Mouse (Mus musculus) stomach, embryonic 14.5 days (tissue): ENCODE data around the gene Foxred2. TPM values are rescaled to one million over a fixed set of nuclear protein-coding genes. Genes with fewer than 3 reads are reported as not detected.

Source experiments
- ATAC-seq: fragments of 200-750 bp; cut with Nextera tagmentation; 2 replicates; pipeline ENCODE4 v1.8.0; 2017; ENCODE audit warnings: low read depth, moderate TSS enrichment; ENCODE audit not compliant: insufficient number of reproducible peaks, insufficient read depth, low FRiP score
- H3K27ac ChIP-seq: fragments of 300-500 bp; sonication (generic); 2 replicates; pipeline ENCODE4 v1.5.1; 2014; ENCODE audit warnings: mild to moderate bottlenecking, low read length, moderate library complexity, mixed read lengths
- H3K27me3 ChIP-seq: fragments of 300-500 bp; sonication (generic); 2 replicates; pipeline ENCODE4 v1.6.1; 2014; ENCODE audit warnings: low read length, control low read depth, mixed read lengths; ENCODE audit not compliant: control insufficient read depth, insufficient read depth
- H3K36me3 ChIP-seq: fragments of 300-500 bp; sonication (generic); 2 replicates; pipeline ENCODE4 v1.6.1; 2014; ENCODE audit warnings: mild to moderate bottlenecking, control low read depth, low read length, moderate library complexity, mixed read lengths; ENCODE audit not compliant: control insufficient read depth, insufficient read depth
- H3K4me1 ChIP-seq: fragments of 300-500 bp; sonication (generic); 2 replicates; pipeline ENCODE4 v1.6.1; 2014; ENCODE audit warnings: low read length, control low read depth, mixed read lengths; ENCODE audit not compliant: control insufficient read depth, insufficient read depth
- H3K4me2 ChIP-seq: fragments of 300-500 bp; sonication (generic); replicated peaks from 2 replicates; pipeline ENCODE4 v1.6.1; 2014; ENCODE audit warnings: low read depth, low read length, control low read depth
- H3K4me3 ChIP-seq: fragments of 300-500 bp; sonication (generic); 2 replicates; pipeline ENCODE4 v1.5.1; 2014; ENCODE audit warnings: low read depth, low read length, control low read depth
- H3K9ac ChIP-seq: fragments of 300-500 bp; sonication (generic); replicated peaks from 2 replicates; pipeline ENCODE4 v1.6.1; 2014; ENCODE audit warnings: low read depth, mild to moderate bottlenecking, control low read depth, low read length, moderate library complexity, mixed read lengths
- H3K9me3 ChIP-seq: fragments of 300-500 bp; sonication (generic); 2 replicates; pipeline ENCODE4 v1.6.1; 2016; ENCODE audit warnings: low read depth, low read length, control low read depth; ENCODE audit not compliant: control insufficient read depth
- WGBS: fragments of 180-500 bp; shearing (Covaris S2); extraction: QIAGEN DNeasy Blood & Tissue Kit; methylation state at CpG from one replicate; pipeline ENCODE4 v1.1.7; 2014; 5-methylcytosine and 5-hydroxymethylcytosine counted together
- polyA plus RNA-seq: library from polyadenylated mRNA; unstranded; fragments of >200 nt; fragmentation: Nextera tagmentation; extraction: Ambion mirVana; gene quantifications from 2 replicates; pipeline ENCODE4 v1.2.1, GENCODE M21; 2014

Foxred2 gene
- polyA plus RNA-seq, 1 experiment from 2014 or later, result 3.3 TPM

DNA sequence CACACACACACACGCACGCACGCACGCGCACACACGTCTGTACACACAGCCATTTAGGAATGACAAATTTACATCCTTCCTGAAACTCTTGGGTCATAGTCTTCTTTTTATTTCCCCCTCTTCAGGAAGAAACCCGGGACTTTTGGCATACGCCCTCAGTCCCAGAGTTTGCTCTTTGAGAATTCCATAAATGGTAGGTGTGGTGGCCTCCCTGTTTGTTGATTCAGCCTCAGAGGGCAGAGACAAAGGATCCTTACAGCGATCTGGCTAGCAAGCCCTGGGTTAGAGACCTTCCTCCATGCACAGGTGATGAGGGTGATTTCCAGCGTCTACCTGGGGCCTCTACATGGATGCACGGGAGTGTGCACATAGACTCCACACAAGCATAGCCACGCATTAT is 37.1 kb downstream of the Foxred2 start:
- H3K9me3 ChIP-seq, result no peaks in the 10 kb centered on the region
- H3K4me1 ChIP-seq, result no peaks in the 10 kb centered on the region
- H3K4me2 ChIP-seq, result no peak overlapping the region
- 68% methylated on average over 12 of the region's 12 CpGs for WGBS
- no peaks in the 10 kb centered on the region for H3K27me3 ChIP-seq
- no peak overlapping the region for H3K9ac ChIP-seq
- H3K36me3 ChIP-seq, result peaks cover 59% of the 10 kb centered on the region
- peak overlapping the region; percentile 66; the same call in 1 of the 2 replicates for H3K27ac ChIP-seq
- no peak overlapping the region for H3K4me3 ChIP-seq
- peak; percentile 38; the same call in 1 of the 2 replicates for ATAC-seq

DNA sequence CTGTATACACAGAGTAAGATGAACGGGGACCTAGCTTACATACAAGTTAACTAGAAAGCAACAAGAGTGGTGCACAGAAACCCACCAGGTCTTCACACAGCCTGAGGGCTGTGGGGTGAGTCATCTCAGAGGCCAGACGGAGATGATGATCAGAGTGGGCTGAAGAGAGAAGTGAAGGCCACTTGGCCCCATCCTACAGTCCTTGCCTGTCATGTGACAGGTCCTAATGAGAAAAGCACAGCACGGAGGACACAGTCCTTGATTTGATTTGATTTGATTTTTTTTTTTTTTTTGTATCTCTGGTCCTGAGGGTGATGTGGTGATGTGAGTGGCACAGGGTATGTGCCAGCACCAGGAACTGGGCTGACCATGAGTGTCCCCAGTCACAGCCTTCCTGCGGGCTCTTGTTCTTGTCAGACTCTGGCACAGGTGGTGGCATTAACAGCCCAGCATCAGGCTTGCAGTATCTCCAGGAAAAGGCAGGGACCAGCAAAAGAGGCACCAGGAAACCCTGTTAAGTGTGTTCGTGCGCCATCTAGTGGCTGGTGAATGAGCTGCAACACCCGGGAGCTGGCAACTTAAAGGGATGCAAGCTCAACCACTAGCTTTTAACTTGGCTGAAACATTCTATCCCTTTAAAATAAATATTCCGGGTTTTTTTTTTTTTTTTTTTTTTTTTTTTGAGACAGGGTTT is 39.5 kb downstream of the Foxred2 start:
- WGBS, result 36% methylated on average over 8 of the region's 8 CpGs
- Histone ChIP-seq H3K4me2 (no peak overlapping the region), H3K4me1 (no peaks in the 10 kb centered on the region), H3K27me3 (no peaks in the 10 kb centered on the region), H3K9me3 (no peaks in the 10 kb centered on the region), H3K36me3 (peaks cover 35% of the 10 kb centered on the region), H3K9ac (no peak overlapping the region), H3K4me3 (no peak overlapping the region), H3K27ac (no peak overlapping the region)
- 0 out of 2 replicates have a peak, but pooled peaks have one; percentile 18 for ATAC-seq

DNA sequence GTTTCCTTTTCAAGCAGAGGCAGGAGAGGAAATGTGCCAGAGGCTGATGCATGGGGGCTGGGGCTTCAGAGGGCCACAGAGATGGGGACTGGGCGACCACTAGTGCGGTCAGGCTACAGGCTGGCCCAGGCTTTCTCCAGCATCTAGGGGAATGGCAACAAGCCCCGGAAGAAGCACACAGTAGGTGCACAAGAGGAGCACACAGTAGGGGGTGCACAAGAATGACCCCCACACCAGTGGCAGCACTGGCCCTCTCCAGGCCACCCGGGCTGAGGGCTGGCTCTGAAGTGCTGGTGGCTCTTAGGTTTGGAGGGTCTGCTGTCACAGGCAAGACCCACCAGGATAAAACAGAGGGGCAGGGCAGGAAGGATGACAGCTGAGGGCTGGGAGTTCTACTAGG is 41.2 kb downstream of the Foxred2 start:
- Histone ChIP-seq H3K9ac (no peak overlapping the region), H3K36me3 (peaks cover 23% of the 10 kb centered on the region), H3K9me3 (no peaks in the 10 kb centered on the region), H3K4me1 (no peaks in the 10 kb centered on the region), H3K27ac (no peak overlapping the region), H3K4me2 (no peak overlapping the region), H3K4me3 (no peak overlapping the region), H3K27me3 (no peaks in the 10 kb centered on the region)
- WGBS, result 95% methylated on average over 4 of the region's 4 CpGs
- no peak for ATAC-seq

DNA sequence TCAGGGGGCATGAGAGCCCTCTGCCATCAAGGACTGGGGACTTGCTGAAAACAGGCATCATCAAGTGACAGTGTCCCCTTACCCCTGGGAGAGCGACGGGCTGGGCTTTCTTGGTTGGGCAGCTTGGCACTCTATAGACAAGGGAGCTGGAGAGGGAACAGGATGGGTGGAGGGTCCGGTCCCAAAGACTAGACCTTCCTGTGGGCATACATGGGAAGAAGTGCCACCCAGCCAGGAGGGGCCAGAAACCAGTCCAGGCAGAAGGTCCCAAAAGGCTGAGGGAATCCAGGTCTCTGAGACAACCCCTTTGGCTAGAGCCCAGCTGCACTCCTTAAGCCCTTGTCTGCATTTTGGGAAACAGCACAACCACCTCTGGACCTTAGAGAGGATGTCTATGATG is 42.0 kb downstream of the Foxred2 start:
- Histone ChIP-seq H3K27ac (no peak overlapping the region), H3K9ac (no peak overlapping the region), H3K4me3 (no peak overlapping the region), H3K27me3 (no peaks in the 10 kb centered on the region), H3K36me3 (peaks cover 23% of the 10 kb centered on the region), H3K9me3 (no peaks in the 10 kb centered on the region), H3K4me1 (no peaks in the 10 kb centered on the region), H3K4me2 (no peak overlapping the region)
- ATAC-seq, result no peak
- 98% methylated on average over 3 of the region's 3 CpGs for WGBS

DNA sequence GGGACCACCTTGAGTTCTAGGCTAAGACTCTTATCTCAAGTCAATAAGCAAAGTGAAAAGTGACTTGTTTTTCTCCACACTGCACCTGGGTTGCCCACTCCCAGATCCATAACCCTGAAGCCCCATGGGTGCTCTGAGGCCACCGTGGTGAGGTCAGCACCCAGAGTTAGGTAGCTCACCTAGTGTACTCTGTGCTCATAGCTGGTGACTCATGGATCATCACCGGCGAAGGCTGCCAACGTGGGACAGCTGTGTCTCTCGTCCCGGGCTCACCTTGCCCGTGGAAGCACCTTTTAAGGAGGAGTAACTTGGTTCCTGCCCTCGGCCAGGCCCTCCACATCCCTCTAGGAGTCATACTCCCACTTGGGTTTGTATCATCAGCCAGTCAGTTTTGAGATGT is 43.5 kb downstream of the Foxred2 start:
- no peaks in the 10 kb centered on the region for H3K9me3 ChIP-seq
- ATAC-seq, result no peak
- H3K4me3 ChIP-seq, result no peak overlapping the region
- no peak overlapping the region for H3K27ac ChIP-seq
- no peaks in the 10 kb centered on the region for H3K27me3 ChIP-seq
- 72% methylated on average over 8 of the region's 8 CpGs for WGBS
- no peak overlapping the region for H3K4me2 ChIP-seq
- H3K4me1 ChIP-seq, result no peaks in the 10 kb centered on the region
- H3K36me3 ChIP-seq, result peaks cover 17% of the 10 kb centered on the region
- H3K9ac ChIP-seq, result no peak overlapping the region

DNA sequence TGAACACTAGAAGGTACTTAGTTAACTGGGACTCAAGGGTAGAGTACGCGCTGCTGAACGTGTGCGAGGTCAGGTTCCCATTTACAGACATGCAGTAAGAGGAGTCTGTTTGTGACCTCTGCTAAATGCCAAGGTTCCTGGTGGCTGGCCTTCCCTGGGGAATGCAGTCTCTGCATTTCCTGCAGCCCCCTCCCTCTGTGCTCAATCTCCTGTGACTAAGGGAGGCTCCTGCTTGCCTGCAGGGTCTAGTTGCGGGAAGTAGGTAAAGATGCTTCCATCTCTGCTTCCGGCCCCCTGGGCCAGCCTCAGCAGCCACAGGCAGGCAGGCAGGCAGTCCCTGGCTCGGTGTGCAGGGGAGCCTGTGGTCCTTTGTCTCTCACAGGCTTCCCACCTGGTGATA is 43.9 kb downstream of the Foxred2 start:
- no peak overlapping the region for H3K9ac ChIP-seq
- WGBS, result 57% methylated on average over 7 of the region's 7 CpGs
- H3K4me2 ChIP-seq, result no peak overlapping the region
- no peaks in the 10 kb centered on the region for H3K4me1 ChIP-seq
- H3K27ac ChIP-seq, result no peak overlapping the region; the same call in 1 of the 2 replicates
- no peak overlapping the region for H3K4me3 ChIP-seq
- H3K36me3 ChIP-seq, result peaks cover 17% of the 10 kb centered on the region
- H3K9me3 ChIP-seq, result no peaks in the 10 kb centered on the region
- H3K27me3 ChIP-seq, result no peaks in the 10 kb centered on the region
- no peak for ATAC-seq

DNA sequence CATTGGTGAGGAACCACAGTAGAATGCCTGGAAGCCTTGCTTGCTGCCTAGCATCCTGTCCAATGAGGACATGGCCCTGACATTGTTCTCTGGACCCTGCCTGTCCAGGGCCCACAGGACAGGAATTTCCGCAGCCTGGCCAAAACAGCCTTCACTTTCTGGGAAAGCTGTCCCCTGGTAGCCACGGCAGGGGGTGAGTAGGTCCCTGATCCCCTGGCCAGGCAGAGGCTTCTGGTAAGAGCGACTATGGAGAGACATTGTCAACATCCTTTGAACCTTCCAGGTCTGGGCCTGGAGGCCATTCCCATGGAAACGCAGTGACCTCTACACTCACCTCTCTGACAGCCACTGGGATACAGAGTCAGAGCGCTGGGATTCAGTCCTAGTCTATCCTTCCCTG is 44.5 kb downstream of the Foxred2 start:
- no peaks in the 10 kb centered on the region for H3K9me3 ChIP-seq
- H3K27me3 ChIP-seq, result no peaks in the 10 kb centered on the region
- 47% methylated on average over 5 of the region's 5 CpGs for WGBS
- H3K4me3 ChIP-seq, result no peak overlapping the region
- H3K9ac ChIP-seq, result no peak overlapping the region
- H3K4me2 ChIP-seq, result no peak overlapping the region
- ATAC-seq, result no peak
- H3K4me1 ChIP-seq, result no peaks in the 10 kb centered on the region
- H3K36me3 ChIP-seq, result peaks cover 17% of the 10 kb centered on the region
- H3K27ac ChIP-seq, result no peak overlapping the region; the same call in 1 of the 2 replicates

DNA sequence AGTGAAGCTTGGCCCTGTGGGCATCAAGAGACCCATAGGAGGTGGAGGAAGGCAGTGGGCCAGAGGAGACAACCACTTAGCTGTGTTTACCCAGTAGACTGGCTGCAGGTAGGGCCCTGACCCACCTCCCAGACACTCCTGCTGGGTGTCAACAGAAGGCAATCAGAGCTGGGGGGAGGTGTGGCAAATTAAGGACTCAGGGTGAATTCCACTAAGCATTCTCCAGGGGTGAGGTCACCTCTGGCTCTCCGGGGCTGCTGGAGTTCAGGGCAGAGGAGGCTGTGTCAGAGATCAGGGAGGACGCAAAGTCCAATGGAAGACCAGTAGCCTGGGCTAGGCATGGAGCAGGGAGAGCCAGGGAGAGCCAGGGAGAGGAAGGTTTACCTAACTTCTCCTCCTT is 45.5 kb downstream of the Foxred2 start:
- ATAC-seq, result peak; percentile 72
- Histone ChIP-seq H3K4me1 (peaks cover 9% of the 10 kb centered on the region), H3K4me3 (no peak overlapping the region), H3K4me2 (no peak overlapping the region), H3K36me3 (peaks cover 14% of the 10 kb centered on the region), H3K27ac (peak overlapping the region; percentile 41; the same call in 1 of the 2 replicates), H3K27me3 (no peaks in the 10 kb centered on the region), H3K9me3 (no peaks in the 10 kb centered on the region), H3K9ac (no peak overlapping the region)
- WGBS, result 15% methylated on average over 2 of the region's 2 CpGs
